Mouse (Mus musculus) kidney, adult 8-10 months (tissue): ENCODE results near the gene Gimap4.
A peak's percentile ranks its signal among the peaks of the same experiment; 100 is the strongest.

Experiments used
- DNase-seq, 2 experiments: peaks; one replicate each; pipeline ENCODE4 v3.0.0; 2022

Gene Gimap4

GRCm38 (mm10) chr6:48684319-48684718 lies at the start of gene Gimap4:
Gimap4 (plus strand) TSS chr6:48684549.
- no peak for DNase-seq

- DNase-seq = no peak
Measured at GRCm38 (mm10) chr6:48635105-48635504, 49.2 kb upstream of the Gimap4 start.

GRCm38 (mm10) chr6:48636515-48636914 lies 47.8 kb upstream of the Gimap4 start:
- no peak for DNase-seq

GRCm38 (mm10) chr6:48637811-48638500 lies 46.4 kb upstream of the Gimap4 start:
- no peak for DNase-seq

GRCm38 (mm10) chr6:48638553-48638952 lies 45.8 kb upstream of the Gimap4 start:
- peak in 1 of 2 experiments; percentile 69 for DNase-seq

GRCm38 (mm10) chr6:48641391-48641790 lies 43.0 kb upstream of the Gimap4 start:
- DNase-seq = no peak

- no peak for DNase-seq
Measured at GRCm38 (mm10) chr6:48642764-48643292, 41.5 kb upstream of the Gimap4 start.

GRCm38 (mm10) chr6:48645660-48646308 lies 38.6 kb upstream of the Gimap4 start:
- peak; percentile 71 to 83 for DNase-seq

GRCm38 (mm10) chr6:48646309-48646690 lies 38.0 kb upstream of the Gimap4 start:
- DNase-seq = no peak

GRCm38 (mm10) chr6:48646995-48647394 lies 37.4 kb upstream of the Gimap4 start, which contains the start of gene Gimap8:
Gimap8 (plus strand) TSS chr6:48647234.
- DNase-seq = peak; percentile 75 to 78

GRCm38 (mm10) chr6:48647611-48648010 lies 36.7 kb upstream of the Gimap4 start:
- DNase-seq = no peak

- peak; percentile 45 to 71 for DNase-seq
Measured at GRCm38 (mm10) chr6:48648779-48649178, 35.6 kb upstream of the Gimap4 start.

- no peak for DNase-seq
Measured at GRCm38 (mm10) chr6:48650041-48650440, 34.3 kb upstream of the Gimap4 start.

- DNase-seq = no peak
Measured at GRCm38 (mm10) chr6:48658721-48659120, 25.6 kb upstream of the Gimap4 start.

GRCm38 (mm10) chr6:48664750-48665149 lies 19.6 kb upstream of the Gimap4 start:
- DNase-seq = no peak

- no peak for DNase-seq
Measured at GRCm38 (mm10) chr6:48665471-48665870, 18.9 kb upstream of the Gimap4 start.

GRCm38 (mm10) chr6:48666159-48666586 lies 18.2 kb upstream of the Gimap4 start:
- DNase-seq = peak; percentile 59 to 82

- no peak for DNase-seq
Measured at GRCm38 (mm10) chr6:48668022-48668421, 16.3 kb upstream of the Gimap4 start.

GRCm38 (mm10) chr6:48669446-48669969 lies 14.8 kb upstream of the Gimap4 start:
- DNase-seq = no peak

- DNase-seq = no peak
Measured at GRCm38 (mm10) chr6:48674291-48675058, 9.9 kb upstream of the Gimap4 start.

- DNase-seq = no peak
Measured at GRCm38 (mm10) chr6:48675400-48675930, 8.9 kb upstream of the Gimap4 start.

GRCm38 (mm10) chr6:48675931-48676859 lies 8.2 kb upstream of the Gimap4 start, which contains the start of gene Gimap9:
Gimap9 (plus strand) TSS chr6:48676129.
- DNase-seq = peak; percentile 71 to 73
